Mouse (Mus musculus) G1E (cell line): Measurements from ENCODE around the gene Ctrl.

Experiments
- CTCF ChIP-seq: IDR thresholded peaks from 2 replicates; pipeline ENCODE4 v1.5.1; 2012; ENCODE audit warnings: low read depth, low read length, inconsistent platforms, mixed read lengths
- GATA1 ChIP-seq: IDR thresholded peaks from 2 replicates; pipeline ENCODE4 v1.6.1; 2012; ENCODE audit warnings: borderline replicate concordance, low read length, inconsistent platforms, mixed read lengths
- GATA2 ChIP-seq: IDR thresholded peaks from 2 replicates; pipeline ENCODE4 v1.6.1; 2012; ENCODE audit warnings: low read depth, low read length, inconsistent platforms, borderline replicate concordance
- POLR2AphosphoS5 ChIP-seq: IDR thresholded peaks from 2 replicates; pipeline ENCODE4 v1.6.1; 2012; ENCODE audit warnings: low read depth, low read length, inconsistent platforms; ENCODE audit not compliant: insufficient replicate concordance
- TAL1 ChIP-seq: conservative IDR thresholded peaks from 2 replicates; pipeline ENCODE4 v1.6.1; 2012; ENCODE audit warnings: low read depth, low read length, inconsistent platforms, mixed read lengths

- no peak for TF ChIP-seq CTCF
- TF ChIP-seq POLR2AphosphoS5: no peak
- no peak for TF ChIP-seq GATA2
- TF ChIP-seq TAL1: no peak
- TF ChIP-seq GATA1: no peak
These were observed 32.3 kb upstream of the Ctrl start, which contains the start of gene Slc12a4 for GRCm38 (mm10) chr8:105965905-105966341.
